Mouse (Mus musculus): ENCODE measurements around the gene Pank2. TPM values are rescaled to one million over a fixed set of nuclear protein-coding genes. Genes with fewer than 3 reads are reported as not detected.
"Not testable (repeated sequence)": the region's sequence is repeated elsewhere in the genome, so short reads cannot be mapped to it uniquely, and the experiment has no call there.

Gene Pank2
- polyA plus RNA-seq, 1 experiment from 2014 or later, result 49.3 TPM

- peaks cover 12% of the 10 kb centered on the region for H3K4me1 ChIP-seq (ENCODE audit: control insufficient read depth, insufficient read depth, low read length)
- no peak overlapping the region for H3K4me3 ChIP-seq (ENCODE audit: low read length)
- H3K36me3 ChIP-seq (ENCODE audit: control insufficient read depth, insufficient read depth, low read length), result no peaks in the 10 kb centered on the region
- no peak for ATAC-seq (ENCODE audit: low FRiP score, low TSS enrichment)
- H3K9ac ChIP-seq (ENCODE audit: low read depth, low read length), result no peak overlapping the region
- H3K4me2 ChIP-seq (replicated peaks; ENCODE audit: low read depth, low read length), result peak overlapping the region; percentile 10; the same call in 1 of the 2 replicates
- no peaks in the 10 kb centered on the region for H3K9me3 ChIP-seq (ENCODE audit: control insufficient read depth, low read length)
- no peaks in the 10 kb centered on the region for H3K27me3 ChIP-seq (ENCODE audit: control insufficient read depth, insufficient read depth, low read length)
- no peak overlapping the region for H3K27ac ChIP-seq (ENCODE audit: low read depth, low read length)
- WGBS, result 87% methylated on average over 2 of the region's 2 CpGs
Observed at GRCm38 (mm10) chr2:131265056-131265455, 2.8 kb downstream of the Pank2 start.

GRCm38 (mm10) chr2:131275493-131275892 is 13.2 kb downstream of the Pank2 start:
- H3K9ac ChIP-seq (ENCODE audit: low read depth, low read length), result no peak overlapping the region
- H3K36me3 ChIP-seq (ENCODE audit: control insufficient read depth, insufficient read depth, low read length), result peaks cover 64% of the 10 kb centered on the region
- no peaks in the 10 kb centered on the region for H3K27me3 ChIP-seq (ENCODE audit: control insufficient read depth, insufficient read depth, low read length)
- H3K4me1 ChIP-seq (ENCODE audit: control insufficient read depth, insufficient read depth, low read length), result no peaks in the 10 kb centered on the region
- ATAC-seq (ENCODE audit: low FRiP score, low TSS enrichment), result no peak
- 98% methylated on average over 3 of the region's 3 CpGs for WGBS
- H3K4me2 ChIP-seq (replicated peaks; ENCODE audit: low read depth, low read length), result no peak overlapping the region
- H3K27ac ChIP-seq (ENCODE audit: low read depth, low read length), result no peak overlapping the region
- H3K9me3 ChIP-seq (ENCODE audit: control insufficient read depth, low read length), result no peaks in the 10 kb centered on the region
- no peak overlapping the region for H3K4me3 ChIP-seq (ENCODE audit: low read length)

- no peak overlapping the region for H3K27ac ChIP-seq (ENCODE audit: low read depth, low read length)
- no peak overlapping the region for H3K9ac ChIP-seq (ENCODE audit: low read depth, low read length)
- H3K4me3 ChIP-seq (ENCODE audit: low read length), result no peak overlapping the region
- no peak overlapping the region for H3K4me2 ChIP-seq (replicated peaks; ENCODE audit: low read depth, low read length)
- 94% methylated on average over 5 of the region's 5 CpGs for WGBS
- ATAC-seq (ENCODE audit: low FRiP score, low TSS enrichment), result no peak
- H3K9me3 ChIP-seq (ENCODE audit: control insufficient read depth, low read length), result no peaks in the 10 kb centered on the region
- H3K36me3 ChIP-seq (ENCODE audit: control insufficient read depth, insufficient read depth, low read length), result peaks cover 76% of the 10 kb centered on the region
- H3K4me1 ChIP-seq (ENCODE audit: control insufficient read depth, insufficient read depth, low read length), result no peaks in the 10 kb centered on the region
- no peaks in the 10 kb centered on the region for H3K27me3 ChIP-seq (ENCODE audit: control insufficient read depth, insufficient read depth, low read length)
Observed at GRCm38 (mm10) chr2:131276722-131277121, 14.4 kb downstream of the Pank2 start.

- peaks cover 68% of the 10 kb centered on the region for H3K36me3 ChIP-seq (ENCODE audit: control insufficient read depth, insufficient read depth, low read length)
- WGBS, result 85% methylated on average over 1 of the region's 1 CpGs
Observed at GRCm38 (mm10) chr2:131281596-131281995, 19.3 kb downstream of the Pank2 start.

DNA sequence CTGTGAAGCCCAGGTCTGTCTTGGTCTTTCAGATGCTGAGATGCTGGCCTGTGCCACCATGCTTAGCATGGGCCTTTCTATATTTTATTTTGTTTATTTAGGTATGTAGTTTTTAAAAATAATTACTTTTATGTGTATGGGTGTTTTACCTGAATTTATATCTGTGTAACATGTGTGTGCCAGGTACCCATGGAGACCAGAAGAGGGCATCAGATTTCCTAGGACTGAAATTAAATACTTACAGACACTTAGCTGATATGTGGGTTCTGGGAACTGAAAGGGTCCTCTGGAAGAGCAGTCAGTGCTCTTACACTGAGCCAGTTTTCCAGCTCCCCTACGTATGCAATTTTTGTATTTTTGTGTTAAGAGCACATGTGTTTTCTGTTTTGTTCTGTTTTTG is 24.0 kb downstream of the Pank2 start:
- H3K27me3 ChIP-seq (ENCODE audit: control insufficient read depth, insufficient read depth, low read length), result no peaks in the 10 kb centered on the region
- peaks cover 62% of the 10 kb centered on the region for H3K36me3 ChIP-seq (ENCODE audit: control insufficient read depth, insufficient read depth, low read length)
- ATAC-seq (ENCODE audit: low FRiP score, low TSS enrichment), result no peak
- no peak overlapping the region for H3K4me2 ChIP-seq (replicated peaks; ENCODE audit: low read depth, low read length)
- no peak overlapping the region for H3K9ac ChIP-seq (ENCODE audit: low read depth, low read length)
- H3K4me3 ChIP-seq (ENCODE audit: low read length), result no peak overlapping the region
- no peaks in the 10 kb centered on the region for H3K4me1 ChIP-seq (ENCODE audit: control insufficient read depth, insufficient read depth, low read length)
- WGBS, result 96% methylated on average over 1 of the region's 1 CpGs
- no peak overlapping the region for H3K27ac ChIP-seq (ENCODE audit: low read depth, low read length)
- H3K9me3 ChIP-seq (ENCODE audit: control insufficient read depth, low read length), result no peaks in the 10 kb centered on the region

More at GRCm38 (mm10) chr2:131281596-131281995, 19.3 kb downstream of the Pank2 start:
- no peak overlapping the region for H3K27ac ChIP-seq (ENCODE audit: low read depth, low read length)
- H3K9ac ChIP-seq (ENCODE audit: low read depth, low read length), result no peak overlapping the region
- no peak overlapping the region for H3K4me2 ChIP-seq (replicated peaks; ENCODE audit: low read depth, low read length)
- no peaks in the 10 kb centered on the region for H3K9me3 ChIP-seq (ENCODE audit: control insufficient read depth, low read length)
- no peaks in the 10 kb centered on the region for H3K27me3 ChIP-seq (ENCODE audit: control insufficient read depth, insufficient read depth, low read length)
- ATAC-seq (ENCODE audit: low FRiP score, low TSS enrichment), result no peak
- H3K4me1 ChIP-seq (ENCODE audit: control insufficient read depth, insufficient read depth, low read length), result no peaks in the 10 kb centered on the region
- H3K4me3 ChIP-seq (ENCODE audit: low read length), result no peak overlapping the region

DNA sequence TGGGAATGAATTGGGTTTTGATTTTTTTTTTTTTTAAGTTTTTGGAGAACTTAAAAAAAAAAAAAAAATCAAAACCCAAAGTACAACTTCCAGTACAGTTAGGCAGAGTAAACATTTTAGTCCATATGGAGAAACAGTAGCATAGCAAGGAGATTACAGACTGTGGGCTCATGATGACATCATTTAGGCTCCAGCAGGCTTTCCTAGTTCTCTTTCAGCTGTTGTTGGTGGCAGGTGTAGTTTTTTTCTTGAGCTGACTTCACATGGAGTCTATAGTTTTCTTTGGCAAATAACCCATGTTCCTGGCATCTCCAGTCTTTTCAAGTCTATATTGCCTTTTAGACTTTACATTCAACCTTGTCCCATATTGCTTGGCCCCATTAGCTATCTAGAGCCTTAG is 28.4 kb downstream of the Pank2 start:
- Histone ChIP-seq H3K27ac (ENCODE audit: low read depth, low read length) (no peak overlapping the region), H3K4me1 (ENCODE audit: control insufficient read depth, insufficient read depth, low read length) (no peaks in the 10 kb centered on the region), H3K27me3 (ENCODE audit: control insufficient read depth, insufficient read depth, low read length) (no peaks in the 10 kb centered on the region), H3K36me3 (ENCODE audit: control insufficient read depth, insufficient read depth, low read length) (peaks cover 80% of the 10 kb centered on the region), H3K9ac (ENCODE audit: low read depth, low read length) (no peak overlapping the region), H3K4me3 (ENCODE audit: low read length) (no peak overlapping the region), H3K9me3 (ENCODE audit: control insufficient read depth, low read length) (no peaks in the 10 kb centered on the region), H3K4me2 (replicated peaks; ENCODE audit: low read depth, low read length) (no peak overlapping the region)
- no peak for ATAC-seq (ENCODE audit: low FRiP score, low TSS enrichment)

DNA sequence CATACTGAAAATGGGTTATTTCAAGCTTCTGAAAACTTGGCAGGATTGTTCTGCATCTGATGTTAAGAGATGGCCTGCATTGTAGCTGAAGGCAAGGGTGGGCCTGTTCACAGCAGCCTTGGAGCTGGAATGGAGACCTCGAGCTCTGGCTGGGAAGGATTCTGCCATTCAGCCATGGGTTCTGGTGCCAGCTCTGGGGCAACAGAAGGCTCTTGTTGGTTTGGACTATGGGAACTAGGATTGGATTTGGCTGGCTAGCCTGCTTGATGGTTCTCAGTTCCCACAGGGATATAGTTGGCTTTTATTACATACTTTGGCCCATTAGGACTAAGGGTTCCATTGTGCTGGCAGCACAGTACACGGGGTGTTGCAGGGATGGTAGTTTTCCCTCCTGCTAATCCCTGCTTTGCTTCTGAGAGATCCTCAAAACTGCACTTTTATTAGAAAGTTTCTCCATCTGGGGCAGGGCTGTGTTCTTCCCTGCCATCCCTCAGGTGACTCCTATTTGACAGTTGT is 34.5 kb downstream of the Pank2 start:
- no peak for ATAC-seq (ENCODE audit: low FRiP score, low TSS enrichment)
- H3K36me3 ChIP-seq (ENCODE audit: control insufficient read depth, insufficient read depth, low read length), result peaks cover 66% of the 10 kb centered on the region

DNA sequence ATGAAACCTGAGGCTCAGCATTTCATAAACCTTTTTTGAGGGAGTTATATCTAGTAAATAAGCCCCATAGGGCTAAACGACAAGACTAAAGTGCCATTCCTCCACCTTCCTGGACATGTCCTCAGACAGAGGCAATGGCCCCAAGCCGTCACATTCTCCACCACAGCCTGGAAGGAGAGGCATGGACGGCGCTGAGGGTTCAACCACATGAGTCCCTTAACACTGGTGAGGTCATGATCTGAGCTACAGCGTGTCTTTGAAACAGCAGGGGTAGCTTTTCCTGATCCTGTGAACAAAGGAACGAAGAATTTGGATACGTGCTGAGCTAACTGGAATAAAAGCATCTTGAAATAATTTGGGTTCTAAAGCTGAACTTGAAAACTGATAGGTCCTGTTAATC is 36.4 kb downstream of the Pank2 start:
- peaks cover 60% of the 10 kb centered on the region for H3K36me3 ChIP-seq (ENCODE audit: control insufficient read depth, insufficient read depth, low read length)

More for the DNA sequence above, 34.5 kb downstream of the Pank2 start:
- Histone ChIP-seq H3K9ac (ENCODE audit: low read depth, low read length) (no peak overlapping the region), H3K27ac (ENCODE audit: low read depth, low read length) (no peak overlapping the region), H3K27me3 (ENCODE audit: control insufficient read depth, insufficient read depth, low read length) (no peaks in the 10 kb centered on the region), H3K4me3 (ENCODE audit: low read length) (no peak overlapping the region), H3K9me3 (ENCODE audit: control insufficient read depth, low read length) (no peaks in the 10 kb centered on the region), H3K4me1 (ENCODE audit: control insufficient read depth, insufficient read depth, low read length) (no peaks in the 10 kb centered on the region), H3K4me2 (replicated peaks; ENCODE audit: low read depth, low read length) (no peak overlapping the region)
- 96% methylated on average over 2 of the region's 2 CpGs for WGBS

DNA sequence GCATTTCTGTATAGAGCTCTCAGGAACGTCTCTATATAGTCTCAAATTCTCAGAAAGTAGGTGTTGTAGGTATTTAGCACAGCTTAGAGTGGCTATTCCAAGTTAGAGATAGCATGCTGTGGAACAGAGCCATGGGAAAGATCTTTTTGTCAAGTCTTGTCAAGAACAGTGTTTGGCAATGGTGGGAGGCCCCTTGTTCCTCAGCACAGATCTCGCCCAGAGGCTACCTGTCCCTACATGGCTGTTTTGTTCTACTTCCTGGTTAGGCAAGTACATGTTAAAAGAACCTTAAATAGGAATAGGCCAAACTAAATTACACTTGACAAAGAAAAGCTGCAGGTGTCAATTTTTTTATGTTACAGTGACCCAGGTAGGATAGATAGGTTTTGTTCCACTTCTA is 38.2 kb downstream of the Pank2 start:
- H3K4me2 ChIP-seq (replicated peaks; ENCODE audit: low read depth, low read length), result no peak overlapping the region

More for the DNA sequence above, 36.4 kb downstream of the Pank2 start:
- WGBS, result 83% methylated on average over 7 of the region's 7 CpGs
- not testable (repeated sequence) for H3K27me3 ChIP-seq (ENCODE audit: control insufficient read depth, insufficient read depth, low read length); H3K9ac ChIP-seq (ENCODE audit: low read depth, low read length); H3K9me3 ChIP-seq (ENCODE audit: control insufficient read depth, low read length); H3K27ac ChIP-seq (ENCODE audit: low read depth, low read length); H3K4me1 ChIP-seq (ENCODE audit: control insufficient read depth, insufficient read depth, low read length); H3K4me2 ChIP-seq (replicated peaks; ENCODE audit: low read depth, low read length); H3K4me3 ChIP-seq (ENCODE audit: low read length); ATAC-seq (ENCODE audit: low FRiP score, low TSS enrichment)

More for the DNA sequence above, 38.2 kb downstream of the Pank2 start:
- WGBS, result 86% methylated on average over 2 of the region's 2 CpGs
- no peak overlapping the region for H3K4me3 ChIP-seq (ENCODE audit: low read length)
- no peaks in the 10 kb centered on the region for H3K9me3 ChIP-seq (ENCODE audit: control insufficient read depth, low read length)
- H3K27me3 ChIP-seq (ENCODE audit: control insufficient read depth, insufficient read depth, low read length), result no peaks in the 10 kb centered on the region
- H3K9ac ChIP-seq (ENCODE audit: low read depth, low read length), result no peak overlapping the region; the same call in 1 of the 2 replicates
- no peak for ATAC-seq (ENCODE audit: low FRiP score, low TSS enrichment)
- peaks cover 44% of the 10 kb centered on the region for H3K36me3 ChIP-seq (ENCODE audit: control insufficient read depth, insufficient read depth, low read length)
- H3K4me1 ChIP-seq (ENCODE audit: control insufficient read depth, insufficient read depth, low read length), result no peaks in the 10 kb centered on the region
- no peak overlapping the region for H3K27ac ChIP-seq (ENCODE audit: low read depth, low read length)
